Mouse (Mus musculus): Measurements from ENCODE around the gene Tbl3. TPM values are rescaled to one million over a fixed set of nuclear protein-coding genes. Genes with fewer than 3 reads are reported as not detected.

The Tbl3 gene
- polyA plus RNA-seq, 1 experiment, result 60.6 TPM

DNA sequence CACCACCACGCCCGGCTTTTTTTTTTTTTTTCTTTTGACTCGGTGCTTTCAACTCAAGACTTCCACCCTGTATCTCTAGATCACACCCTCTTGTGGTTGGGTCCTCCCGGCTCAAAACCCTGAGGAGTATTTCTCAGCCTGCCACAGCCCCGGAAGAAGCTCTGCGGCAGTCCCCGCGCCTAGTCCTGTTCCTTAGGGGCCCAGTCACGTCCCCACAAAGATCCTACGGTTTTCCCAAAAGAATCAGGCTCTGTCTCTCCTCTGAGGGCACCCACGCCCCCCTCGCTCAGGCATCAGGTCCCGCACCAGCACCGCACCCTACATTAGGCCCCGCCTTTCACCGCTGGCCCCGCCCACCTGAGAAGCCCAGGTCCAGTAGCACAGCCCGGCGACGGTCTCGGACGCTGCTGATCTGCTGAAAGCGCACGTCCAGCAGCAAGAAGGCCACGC, 20.3 kb downstream of the Tbl3 start:
- TF ChIP-seq POLR2A (IDR thresholded peaks at IDR 0.05; ENCODE audit: borderline replicate concordance, insufficient read depth, low read length) (no peak), CTCF (IDR thresholded peaks at IDR 0.05; ENCODE audit: borderline replicate concordance, insufficient read depth, low read depth, low read length) (no peak)
- H3K4me3 ChIP-seq (replicated peaks; ENCODE audit: insufficient read depth, low read depth, low read length), result peak overlapping the region; percentile 26
- 16% methylated on average over 25 of the region's 25 CpGs for WGBS
- H3K27me3 ChIP-seq (ENCODE audit: control insufficient read depth, insufficient read depth, low read length), result no peaks in the 10 kb centered on the region
- no peak for DNase-seq
- peaks cover 20% of the 10 kb centered on the region for H3K4me1 ChIP-seq (ENCODE audit: control insufficient read depth, insufficient read depth, low read length)
- no peak overlapping the region for H3K27ac ChIP-seq (ENCODE audit: insufficient read depth, low read length)

DNA sequence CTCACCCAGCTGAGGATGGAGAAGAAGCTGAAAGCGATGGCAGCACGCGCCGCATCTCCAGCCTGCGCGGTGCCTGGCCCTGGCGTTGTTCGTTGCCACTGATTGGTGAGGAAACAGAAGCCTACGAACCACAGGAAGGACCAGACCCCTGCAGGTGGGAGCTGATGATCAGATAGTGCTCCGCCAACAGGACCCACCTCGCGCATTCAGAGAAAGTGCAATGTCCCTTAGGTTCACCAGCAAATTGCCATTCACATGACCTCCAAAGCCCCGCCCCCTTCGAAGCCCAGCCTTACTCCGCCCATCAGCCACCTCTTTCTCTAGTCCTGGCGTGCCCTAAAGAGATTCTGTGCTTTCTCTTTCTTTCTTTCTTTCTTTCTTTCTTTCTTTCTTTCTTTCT, 20.9 kb downstream of the Tbl3 start:
- Histone ChIP-seq H3K4me1 (ENCODE audit: control insufficient read depth, insufficient read depth, low read length) (peaks cover 20% of the 10 kb centered on the region), H3K27ac (ENCODE audit: insufficient read depth, low read length) (no peak overlapping the region), H3K27me3 (ENCODE audit: control insufficient read depth, insufficient read depth, low read length) (no peaks in the 10 kb centered on the region), H3K4me3 (replicated peaks; ENCODE audit: insufficient read depth, low read depth, low read length) (no peak overlapping the region)
- WGBS, result 50% methylated on average over 16 of the region's 16 CpGs
- no peak for TF ChIP-seq CTCF (IDR thresholded peaks at IDR 0.05; ENCODE audit: borderline replicate concordance, insufficient read depth, low read depth, low read length)
- TF ChIP-seq POLR2A (IDR thresholded peaks at IDR 0.05; ENCODE audit: borderline replicate concordance, insufficient read depth, low read length), result no peak
- no peak for DNase-seq

DNA sequence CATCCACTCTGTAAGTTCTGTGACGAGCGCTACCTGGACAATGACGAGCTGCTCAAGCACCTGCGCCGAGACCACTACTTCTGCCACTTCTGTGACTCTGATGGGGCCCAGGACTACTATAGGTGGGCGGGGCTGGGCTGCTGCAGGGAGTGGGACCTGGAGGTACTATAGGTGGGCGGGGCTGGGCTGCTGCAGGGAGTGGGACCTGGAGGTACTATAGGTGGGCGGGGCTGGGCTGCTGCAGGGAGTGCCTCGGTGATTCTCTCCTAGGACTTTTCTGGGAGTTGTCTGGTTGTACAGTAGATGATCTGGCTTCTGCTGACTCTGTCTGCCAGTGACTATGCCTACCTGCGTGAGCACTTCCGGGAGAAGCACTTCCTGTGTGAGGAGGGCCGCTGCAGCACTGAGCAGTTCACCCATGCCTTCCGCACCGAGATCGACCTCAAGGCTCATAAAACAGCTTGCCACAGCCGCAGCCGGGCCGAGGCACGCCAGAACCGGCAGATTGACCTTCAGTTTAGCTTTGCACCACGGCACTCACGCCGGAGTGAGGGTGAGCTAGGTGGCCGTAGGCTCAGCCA, 29.9 kb downstream of the Tbl3 start:
- TF ChIP-seq CTCF (IDR thresholded peaks at IDR 0.05; ENCODE audit: borderline replicate concordance, insufficient read depth, low read depth, low read length) (no peak), POLR2A (IDR thresholded peaks at IDR 0.05; ENCODE audit: borderline replicate concordance, insufficient read depth, low read length) (no peak)
- WGBS, result 92% methylated on average over 24 of the region's 24 CpGs
- peaks cover 22% of the 10 kb centered on the region for H3K4me1 ChIP-seq (ENCODE audit: control insufficient read depth, insufficient read depth, low read length)
- DNase-seq, result no peak
- no peak overlapping the region for H3K27ac ChIP-seq (ENCODE audit: insufficient read depth, low read length)
- no peak overlapping the region for H3K4me3 ChIP-seq (replicated peaks; ENCODE audit: insufficient read depth, low read depth, low read length)
- no peaks in the 10 kb centered on the region for H3K27me3 ChIP-seq (ENCODE audit: control insufficient read depth, insufficient read depth, low read length)

DNA sequence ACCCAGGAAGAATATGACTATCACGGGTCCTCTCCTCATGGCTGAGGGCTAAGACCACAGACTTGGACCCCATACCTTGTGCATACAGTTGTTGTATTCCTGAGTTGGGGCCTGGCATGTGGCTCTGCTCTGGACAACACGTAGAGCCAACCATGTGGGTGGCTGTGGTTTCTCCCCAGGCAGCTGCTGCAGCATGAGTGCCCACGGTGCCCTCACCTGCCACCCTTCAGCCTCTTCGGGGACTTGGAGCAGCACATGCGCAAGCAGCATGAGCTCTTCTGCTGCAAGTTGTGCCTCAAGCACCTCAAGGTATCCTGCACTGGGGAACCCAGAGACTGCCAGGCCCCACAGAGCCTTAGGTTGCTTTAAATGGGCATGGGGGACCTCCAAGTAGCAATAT, 30.6 kb downstream of the Tbl3 start:
- peaks cover 26% of the 10 kb centered on the region for H3K4me1 ChIP-seq (ENCODE audit: control insufficient read depth, insufficient read depth, low read length)
- no peak overlapping the region for H3K4me3 ChIP-seq (replicated peaks; ENCODE audit: insufficient read depth, low read depth, low read length)
- H3K27me3 ChIP-seq (ENCODE audit: control insufficient read depth, insufficient read depth, low read length), result no peaks in the 10 kb centered on the region
- no peak for DNase-seq
- H3K27ac ChIP-seq (ENCODE audit: insufficient read depth, low read length), result no peak overlapping the region
- no peak for TF ChIP-seq POLR2A (IDR thresholded peaks at IDR 0.05; ENCODE audit: borderline replicate concordance, insufficient read depth, low read length)
- no peak for TF ChIP-seq CTCF (IDR thresholded peaks at IDR 0.05; ENCODE audit: borderline replicate concordance, insufficient read depth, low read depth, low read length)
- 89% methylated on average over 5 of the region's 5 CpGs for WGBS

DNA sequence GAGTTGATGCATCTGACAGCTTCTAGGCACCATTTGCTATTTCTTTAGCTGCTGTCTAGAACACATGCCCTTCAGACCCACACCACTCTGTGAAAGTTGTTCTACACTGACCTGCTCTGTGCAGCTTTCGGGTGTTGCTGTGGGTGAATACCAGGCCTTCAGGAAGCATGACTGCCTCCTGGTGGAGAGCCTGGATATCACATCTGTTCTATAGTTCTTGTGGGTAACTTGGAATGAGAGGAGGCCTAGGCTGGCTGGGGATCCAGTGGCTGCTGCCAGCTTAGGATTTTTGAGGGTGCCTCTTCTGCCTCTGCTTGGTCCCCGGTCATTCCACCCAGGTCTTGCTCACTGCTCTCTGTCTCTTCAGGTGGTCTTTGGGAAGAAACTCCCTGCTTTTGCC, 31.3 kb downstream of the Tbl3 start:
- H3K27me3 ChIP-seq (ENCODE audit: control insufficient read depth, insufficient read depth, low read length), result no peaks in the 10 kb centered on the region
- H3K4me1 ChIP-seq (ENCODE audit: control insufficient read depth, insufficient read depth, low read length), result peaks cover 29% of the 10 kb centered on the region
- DNase-seq, result peak; percentile 58 to 65
- H3K4me3 ChIP-seq (replicated peaks; ENCODE audit: insufficient read depth, low read depth, low read length), result no peak overlapping the region
- WGBS, result 45% methylated on average over 2 of the region's 2 CpGs
- H3K27ac ChIP-seq (ENCODE audit: insufficient read depth, low read length), result no peak overlapping the region
- TF ChIP-seq POLR2A (IDR thresholded peaks at IDR 0.05; ENCODE audit: borderline replicate concordance, insufficient read depth, low read length) (no peak), CTCF (IDR thresholded peaks at IDR 0.05; ENCODE audit: borderline replicate concordance, insufficient read depth, low read depth, low read length) (peak; percentile 64; the same call in 1 of the 2 replicates)

DNA sequence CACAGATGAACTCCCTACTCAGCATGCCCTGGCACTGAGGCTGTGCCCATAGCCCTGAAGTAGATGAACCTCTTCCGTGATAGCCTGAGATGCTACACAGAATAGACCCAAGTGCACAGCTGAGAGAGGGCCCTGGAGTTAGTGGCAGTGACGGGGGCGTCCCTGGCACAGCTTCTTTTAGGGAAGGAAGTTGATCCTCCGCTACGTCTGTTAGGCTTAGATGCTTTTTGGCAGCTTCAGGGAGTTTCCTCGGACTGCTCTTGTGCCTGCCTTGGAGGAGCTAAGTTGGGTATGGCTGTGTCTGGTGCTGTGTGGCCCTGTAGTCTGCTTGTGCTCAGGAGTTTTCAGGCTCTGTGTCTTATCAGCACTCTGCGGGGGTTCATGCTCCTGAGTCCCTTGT, 33.2 kb downstream of the Tbl3 start:
- no peak for TF ChIP-seq POLR2A (IDR thresholded peaks at IDR 0.05; ENCODE audit: borderline replicate concordance, insufficient read depth, low read length)
- WGBS, result 24% methylated on average over 7 of the region's 7 CpGs
- Histone ChIP-seq H3K4me3 (replicated peaks; ENCODE audit: insufficient read depth, low read depth, low read length) (no peak overlapping the region), H3K4me1 (ENCODE audit: control insufficient read depth, insufficient read depth, low read length) (peaks cover 31% of the 10 kb centered on the region), H3K27me3 (ENCODE audit: control insufficient read depth, insufficient read depth, low read length) (no peaks in the 10 kb centered on the region), H3K27ac (ENCODE audit: insufficient read depth, low read length) (no peak overlapping the region)
- DNase-seq, result no peak

DNA sequence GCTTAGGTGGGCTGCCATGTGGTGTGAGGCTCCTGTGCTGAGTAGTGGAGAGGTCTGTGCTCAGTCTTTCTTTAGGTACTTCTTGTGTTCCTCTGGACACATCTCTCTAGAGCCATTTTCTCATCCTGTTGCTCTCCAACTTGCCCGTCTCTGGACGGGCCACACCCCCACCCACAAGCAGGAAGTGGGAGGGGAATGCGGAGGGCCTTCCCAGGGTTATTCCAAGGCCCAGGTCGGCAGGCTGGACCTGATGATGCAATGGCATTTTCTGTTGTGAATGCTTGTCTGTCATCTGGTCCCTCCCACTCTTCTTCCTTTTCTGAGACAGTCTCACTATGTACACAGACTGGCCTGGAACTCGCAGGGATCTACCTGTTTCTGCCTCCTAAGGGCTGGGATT, 35.3 kb downstream of the Tbl3 start:
- no peak for DNase-seq
- no peaks in the 10 kb centered on the region for H3K27me3 ChIP-seq (ENCODE audit: control insufficient read depth, insufficient read depth, low read length)
- WGBS, result 29% methylated on average over 5 of the region's 5 CpGs
- TF ChIP-seq POLR2A (IDR thresholded peaks at IDR 0.05; ENCODE audit: borderline replicate concordance, insufficient read depth, low read length) (no peak), CTCF (IDR thresholded peaks at IDR 0.05; ENCODE audit: borderline replicate concordance, insufficient read depth, low read depth, low read length) (no peak)
- H3K4me3 ChIP-seq (replicated peaks; ENCODE audit: insufficient read depth, low read depth, low read length), result no peak overlapping the region
- peaks cover 31% of the 10 kb centered on the region for H3K4me1 ChIP-seq (ENCODE audit: control insufficient read depth, insufficient read depth, low read length)
- no peak overlapping the region for H3K27ac ChIP-seq (ENCODE audit: insufficient read depth, low read length)

DNA sequence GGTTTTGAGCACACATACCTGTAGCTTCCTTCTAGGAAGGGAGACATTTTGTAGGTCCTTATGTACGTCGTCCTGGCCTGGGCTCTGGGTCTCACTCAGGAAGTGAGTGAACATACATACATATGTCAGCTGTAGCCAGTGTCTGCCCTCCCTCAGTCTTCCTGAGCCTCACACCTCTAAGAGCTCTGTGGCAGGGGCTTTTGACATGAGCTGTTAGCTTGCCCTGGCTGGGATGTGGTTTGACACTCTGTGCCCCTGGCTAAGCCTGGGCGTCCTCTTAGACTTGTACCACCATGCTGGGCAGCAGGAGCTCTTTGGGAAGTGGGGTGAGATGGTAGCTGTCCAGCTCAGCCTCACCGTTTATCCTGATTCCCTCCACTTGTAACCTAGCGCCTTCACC, 36.1 kb downstream of the Tbl3 start:
- H3K4me1 ChIP-seq (ENCODE audit: control insufficient read depth, insufficient read depth, low read length), result peaks cover 31% of the 10 kb centered on the region
- TF ChIP-seq POLR2A (IDR thresholded peaks at IDR 0.05; ENCODE audit: borderline replicate concordance, insufficient read depth, low read length), result no peak
- H3K4me3 ChIP-seq (replicated peaks; ENCODE audit: insufficient read depth, low read depth, low read length), result no peak overlapping the region
- DNase-seq, result no peak
- no peak overlapping the region for H3K27ac ChIP-seq (ENCODE audit: insufficient read depth, low read length)
- no peaks in the 10 kb centered on the region for H3K27me3 ChIP-seq (ENCODE audit: control insufficient read depth, insufficient read depth, low read length)
- 39% methylated on average over 5 of the region's 5 CpGs for WGBS

All from cerebellum, adult 2 months (tissue).